Mouse (Mus musculus): ENCODE measurements at regions not wholly inside any gene's neighbourhood (a gene's known extent, or its start where the extent isn't known, plus 50 kb on each side); places are given as distances from the start of the nearest gene placed in this dataset.

DNA sequence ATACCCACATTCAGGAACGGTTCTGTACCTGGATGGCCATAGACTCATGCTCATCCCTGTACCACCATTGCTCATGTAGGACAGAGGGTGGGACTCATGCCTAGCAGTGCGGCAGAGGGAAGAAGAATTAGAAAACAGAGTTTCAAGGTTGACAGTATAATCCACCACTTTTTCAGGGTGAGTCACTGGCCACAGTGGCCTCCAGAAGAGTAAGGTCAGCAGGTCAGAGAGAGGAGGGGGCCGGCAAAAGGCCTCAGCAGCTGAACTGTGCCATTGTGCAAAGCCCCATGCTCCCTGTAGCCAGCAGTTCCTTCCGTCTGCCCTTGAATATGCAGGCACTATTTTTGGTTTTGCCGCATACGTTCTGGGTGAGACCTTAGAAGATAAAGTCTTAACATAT, 78.1 kb upstream of the Grik1 start:
- Histone ChIP-seq H3K27ac (ENCODE audit: low read depth, low read length) (no peak overlapping the region), H3K36me3 (ENCODE audit: control insufficient read depth, insufficient read depth, low read length) (no peaks in the 10 kb centered on the region), H3K27me3 (ENCODE audit: control insufficient read depth, insufficient read depth, low read length) (no peaks in the 10 kb centered on the region), H3K4me3 (ENCODE audit: low read depth, low read length) (no peak overlapping the region), H3K9ac (ENCODE audit: low read depth, low read length) (no peak overlapping the region), H3K9me3 (ENCODE audit: control insufficient read depth, low read length) (no peaks in the 10 kb centered on the region), H3K4me1 (replicated peaks; ENCODE audit: control insufficient read depth, insufficient read depth, low read length) (no peaks in the 10 kb centered on the region), H3K4me2 (replicated peaks; ENCODE audit: low read depth, low read length) (no peak overlapping the region)
- DNase-seq (ENCODE audit: low spot score) (no peak), ATAC-seq (ENCODE audit: low FRiP score) (no peak)
- 59% methylated on average over 6 of the region's 6 CpGs for WGBS

DNA sequence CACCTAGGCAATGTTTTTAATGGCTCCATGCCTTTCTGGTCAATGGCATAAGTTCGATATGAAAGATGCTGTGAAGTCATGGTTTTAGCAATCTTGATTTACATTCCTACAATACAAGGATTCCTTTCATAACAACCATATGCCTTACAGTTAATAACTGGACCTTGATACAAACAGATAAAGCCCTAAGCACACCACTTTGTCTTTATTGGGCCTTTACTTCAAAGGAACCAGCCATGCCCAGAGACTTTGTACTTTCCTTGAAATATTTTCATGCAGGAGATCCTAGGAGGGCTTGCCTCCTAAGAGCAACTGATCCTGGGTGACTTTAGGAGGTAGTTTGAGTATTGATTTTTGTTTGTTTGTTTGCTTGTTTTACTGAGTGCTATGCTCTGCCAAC, 77.1 kb upstream of the Grik1 start:
- 88% methylated on average over 1 of the region's 1 CpGs for WGBS
- no peak for DNase-seq (ENCODE audit: low spot score)
- ATAC-seq (ENCODE audit: low FRiP score), result no peak
- H3K27me3 ChIP-seq (ENCODE audit: control insufficient read depth, insufficient read depth, low read length), result no peaks in the 10 kb centered on the region
- H3K9me3 ChIP-seq (ENCODE audit: control insufficient read depth, low read length), result no peaks in the 10 kb centered on the region
- no peak overlapping the region for H3K27ac ChIP-seq (ENCODE audit: low read depth, low read length)
- no peak overlapping the region for H3K4me2 ChIP-seq (replicated peaks; ENCODE audit: low read depth, low read length)
- no peak overlapping the region for H3K4me3 ChIP-seq (ENCODE audit: low read depth, low read length)
- no peaks in the 10 kb centered on the region for H3K36me3 ChIP-seq (ENCODE audit: control insufficient read depth, insufficient read depth, low read length)
- no peaks in the 10 kb centered on the region for H3K4me1 ChIP-seq (replicated peaks; ENCODE audit: control insufficient read depth, insufficient read depth, low read length)
- H3K9ac ChIP-seq (ENCODE audit: low read depth, low read length), result no peak overlapping the region

DNA sequence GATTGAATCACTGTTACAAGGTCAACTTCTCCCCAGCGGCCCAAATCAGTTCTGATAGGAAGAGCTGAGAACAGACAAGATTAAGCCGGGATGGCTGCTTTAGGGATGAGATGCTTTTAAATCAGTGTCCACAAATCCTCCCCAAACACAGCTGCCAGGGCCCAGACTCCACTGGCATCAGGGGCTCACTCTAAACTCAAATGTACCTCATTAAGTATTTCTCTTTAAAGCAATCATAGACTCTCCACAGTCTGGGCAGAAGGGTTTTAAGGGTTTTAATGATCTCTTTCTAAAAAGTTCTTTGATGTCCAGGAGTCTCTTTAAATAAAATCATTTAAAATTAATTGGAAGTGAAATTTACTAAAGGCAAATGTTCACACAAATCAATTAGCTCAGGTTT, 70.0 kb upstream of the Grik1 start:
- no peak overlapping the region for H3K4me2 ChIP-seq (replicated peaks; ENCODE audit: low read depth, low read length)
- DNase-seq (ENCODE audit: low spot score), result no peak
- no peaks in the 10 kb centered on the region for H3K27me3 ChIP-seq (ENCODE audit: control insufficient read depth, insufficient read depth, low read length)
- H3K27ac ChIP-seq (ENCODE audit: low read depth, low read length), result no peak overlapping the region
- no peaks in the 10 kb centered on the region for H3K4me1 ChIP-seq (replicated peaks; ENCODE audit: control insufficient read depth, insufficient read depth, low read length)
- WGBS, result 55% methylated on average over 2 of the region's 2 CpGs
- H3K9ac ChIP-seq (ENCODE audit: low read depth, low read length), result no peak overlapping the region
- ATAC-seq (ENCODE audit: low FRiP score), result no peak
- no peak overlapping the region for H3K4me3 ChIP-seq (ENCODE audit: low read depth, low read length)
- H3K9me3 ChIP-seq (ENCODE audit: control insufficient read depth, low read length), result no peaks in the 10 kb centered on the region
- H3K36me3 ChIP-seq (ENCODE audit: control insufficient read depth, insufficient read depth, low read length), result no peaks in the 10 kb centered on the region
